Mouse (Mus musculus): ENCODE measurements at regions not wholly inside any gene's neighbourhood (a gene's known extent, or its start where the extent isn't known, plus 50 kb on each side); places are given as distances from the start of the nearest gene placed in this dataset.
A peak's percentile ranks its signal among the peaks of the same experiment; 100 is the strongest.

GRCm38 (mm10) chr6:94413987-94414360, 86.2 kb upstream of the Slc25a26 start:
- DNase-seq (ENCODE audit: low read depth, low spot score) = no peak

- no peak for DNase-seq (ENCODE audit: low read depth, low spot score)
Observed at GRCm38 (mm10) chr6:94413297-94413986, 86.7 kb upstream of the Slc25a26 start.

GRCm38 (mm10) chr6:94412341-94412740, 87.8 kb upstream of the Slc25a26 start:
- no peak for DNase-seq (ENCODE audit: low read depth, low spot score)

GRCm38 (mm10) chr6:94410480-94410879, 89.7 kb upstream of the Slc25a26 start:
- no peak for DNase-seq (ENCODE audit: low read depth, low spot score)

- DNase-seq (ENCODE audit: low read depth, low spot score) = no peak
Observed at GRCm38 (mm10) chr6:94408996-94409395, 91.1 kb upstream of the Slc25a26 start.

GRCm38 (mm10) chr6:94407751-94408150, 92.4 kb upstream of the Slc25a26 start:
- no peak for DNase-seq (ENCODE audit: low read depth, low spot score)

- no peak for DNase-seq (ENCODE audit: low read depth, low spot score)
Observed at GRCm38 (mm10) chr6:94405371-94406076, 94.6 kb upstream of the Slc25a26 start.

- DNase-seq (ENCODE audit: low read depth, low spot score) = no peak
Observed at GRCm38 (mm10) chr6:94401617-94402481, 98.3 kb upstream of the Slc25a26 start.

- DNase-seq (ENCODE audit: low read depth, low spot score) = no peak
Observed at GRCm38 (mm10) chr6:94401061-94401591, 99.0 kb upstream of the Slc25a26 start.

- peak; percentile 75 for DNase-seq (ENCODE audit: low read depth, low spot score)
Observed at GRCm38 (mm10) chr6:94400471-94401051, 99.6 kb upstream of the Slc25a26 start.

- no peak for DNase-seq (ENCODE audit: low read depth, low spot score)
Observed at GRCm38 (mm10) chr6:94391134-94391533, 107.4 kb upstream of the Magi1 start.

- peak; percentile 65 for DNase-seq (ENCODE audit: low read depth, low spot score)
Observed at GRCm38 (mm10) chr6:94390403-94390802, 106.7 kb upstream of the Magi1 start.

- DNase-seq (ENCODE audit: low read depth, low spot score) = no peak
Observed at GRCm38 (mm10) chr6:94389716-94390115, 106.0 kb upstream of the Magi1 start.

- no peak for DNase-seq (ENCODE audit: low read depth, low spot score)
Observed at GRCm38 (mm10) chr6:94387648-94388047, 103.9 kb upstream of the Magi1 start.

- DNase-seq (ENCODE audit: low read depth, low spot score) = no peak
Observed at GRCm38 (mm10) chr6:94385531-94385930, 101.8 kb upstream of the Magi1 start.

GRCm38 (mm10) chr6:94369991-94370390, 86.3 kb upstream of the Magi1 start:
- no peak for DNase-seq (ENCODE audit: low read depth, low spot score)

GRCm38 (mm10) chr6:94363951-94364350, 80.2 kb upstream of the Magi1 start:
- peak; percentile 24 for DNase-seq (ENCODE audit: low read depth, low spot score)

GRCm38 (mm10) chr6:94362626-94363025, 78.9 kb upstream of the Magi1 start:
- DNase-seq (ENCODE audit: low read depth, low spot score) = no peak

GRCm38 (mm10) chr6:94357568-94357967, 73.9 kb upstream of the Magi1 start:
- DNase-seq (ENCODE audit: low read depth, low spot score) = no peak

GRCm38 (mm10) chr6:94354451-94355095, 70.9 kb upstream of the Magi1 start:
- DNase-seq (ENCODE audit: low read depth, low spot score) = no peak

GRCm38 (mm10) chr6:94344296-94344695, 60.6 kb upstream of the Magi1 start:
- no peak for DNase-seq (ENCODE audit: low read depth, low spot score)

Data from ZHBTc4 (cell line).